8 mouse cellular contexts compared by ENCODE assay signal in genomic region chr1:191719326-191719725, GRCm38 (mm10). TPM values are rescaled to one million over a fixed set of nuclear protein-coding genes. Genes with fewer than 3 reads are reported as not detected.
DNase-seq lines count a peak whose midpoint lies in the region; ATAC-seq and TF ChIP-seq lines count a peak whose summit lies in the region.

No protein-coding gene starts in this region.

- no peak for ATAC-seq in kidney, postnatal 0 days (replicated peaks; ENCODE audit: low FRiP score, low read depth)
- no peak for ATAC-seq in neural tube, embryonic 14.5 days (ENCODE audit: low read depth)
- no peak for ATAC-seq in frontal cortex, adult (ENCODE audit: low TSS enrichment)

- peaks cover 5% of the 10 kb centered on the region for H3K36me3 ChIP-seq in heart, adult 2 months (ENCODE audit: control insufficient read depth, insufficient read depth, low read length)
- no peaks in the 10 kb centered on the region; the same call in 1 of the 2 replicates for H3K36me3 ChIP-seq in thymus, adult 2 months (ENCODE audit: control insufficient read depth, insufficient read depth, low read length)
- H3K36me3 ChIP-seq in kidney, postnatal 0 days (ENCODE audit: insufficient read depth, low read length), result peaks cover 6% of the 10 kb centered on the region
- peaks cover 10% of the 10 kb centered on the region; the same call in 1 of the 2 replicates for H3K36me3 ChIP-seq in neural tube, embryonic 14.5 days (ENCODE audit: control insufficient read depth, insufficient read depth, low read length)

- intact Hi-C loops in heart, adult 2 months (cut with DNase I), result loop anchor here (2.0 to 10.0 kb wide), 5 partner anchors 97 to 402 kb away; partner anchors contain the start of genes Dtl, Ints7, Nek2 and Nenf
- intact Hi-C loops in heart, postnatal 14 days (cut with DNase I), result loop anchor here (5.0 kb wide), 3 partner anchors 77 to 142 kb away; partner anchors contain the start of genes Dtl and Ints7

- peak overlapping the region; percentile 83 for H3K4me3 ChIP-seq in heart, adult 2 months
- peak overlapping the region; percentile 56 for H3K4me3 ChIP-seq in thymus, adult 2 months (ENCODE audit: control insufficient read depth, insufficient read depth, low read length)
- H3K4me3 ChIP-seq in kidney, postnatal 0 days (replicated peaks; ENCODE audit: low read depth, low read length), result peak overlapping the region; percentile 95
- H3K4me3 ChIP-seq in neural tube, embryonic 14.5 days (ENCODE audit: low read depth, low read length), result peak overlapping the region; percentile 98

- no peak for TF ChIP-seq EP300 in heart, adult 2 months (IDR thresholded peaks at IDR 0.05; ENCODE audit: insufficient read depth, low read depth, low read length)

- peaks cover 1% of the 10 kb centered on the region; the same call in 1 of the 2 replicates for H3K4me1 ChIP-seq in heart, adult 2 months (ENCODE audit: control insufficient read depth, insufficient read depth, low read length)
- H3K4me1 ChIP-seq in thymus, adult 2 months (replicated peaks; ENCODE audit: control insufficient read depth, insufficient read depth, low read length), result peaks cover 8% of the 10 kb centered on the region
- 0 out of 2 replicates have a peak, but pooled peaks cover 3% of the 10 kb centered on the region for H3K4me1 ChIP-seq in kidney, postnatal 0 days (replicated peaks; ENCODE audit: insufficient read depth, low read length)
- peaks cover 13% of the 10 kb centered on the region; the same call in 1 of the 2 replicates for H3K4me1 ChIP-seq in neural tube, embryonic 14.5 days (ENCODE audit: control insufficient read depth, insufficient read depth, low read length)

- peak overlapping the region; percentile 89 for H3K27ac ChIP-seq in heart, adult 2 months
- H3K27ac ChIP-seq in thymus, adult 2 months (ENCODE audit: control insufficient read depth, insufficient read depth, low read length), result no peak overlapping the region
- peak overlapping the region; percentile 96; the same call in 1 of the 2 replicates for H3K27ac ChIP-seq in kidney, postnatal 0 days
- peak overlapping the region; percentile 92 for H3K27ac ChIP-seq in neural tube, embryonic 14.5 days (ENCODE audit: low read depth, low read length)

- H3K4me2 ChIP-seq in kidney, postnatal 0 days (ENCODE audit: low read length), result peak overlapping the region; percentile 97
- H3K4me2 ChIP-seq in neural tube, embryonic 14.5 days (ENCODE audit: low read depth, low read length), result peak overlapping the region; percentile 76

- no peak for TF ChIP-seq CTCF in heart, adult 2 months (IDR thresholded peaks at IDR 0.05)
- TF ChIP-seq CTCF in thymus, adult 2 months (IDR thresholded peaks at IDR 0.05; ENCODE audit: borderline replicate concordance, control insufficient read depth, extremely low read depth, insufficient read depth, low read length, poor library complexity), result no peak
- TF ChIP-seq CTCF in kidney, postnatal 0 days (IDR thresholded peaks at IDR 0.05; ENCODE audit: low read depth), result no peak

- no peaks in the 10 kb centered on the region for H3K9me3 ChIP-seq in kidney, postnatal 0 days (replicated peaks; ENCODE audit: low read length)
- H3K9me3 ChIP-seq in neural tube, embryonic 14.5 days (ENCODE audit: control insufficient read depth, low read length), result no peaks in the 10 kb centered on the region

- WGBS in heart, adult 2 months, result 36% methylated on average over 11 of the region's 11 CpGs
- WGBS in thymus, adult 2 months, result 82% methylated on average over 11 of the region's 11 CpGs
- WGBS in kidney, postnatal 0 days, result 13% methylated on average over 11 of the region's 11 CpGs
- 5% methylated on average over 11 of the region's 11 CpGs for WGBS in neural tube, embryonic 14.5 days

- H3K9ac ChIP-seq in heart, adult 2 months (ENCODE audit: low read depth, low read length), result peak overlapping the region; percentile 97
- peak overlapping the region; percentile 83 for H3K9ac ChIP-seq in kidney, postnatal 0 days (ENCODE audit: low read depth, low read length)
- peak overlapping the region; percentile 98 for H3K9ac ChIP-seq in neural tube, embryonic 14.5 days (replicated peaks; ENCODE audit: low read depth, low read length)

- no peak for DNase-seq in heart, adult 2 months
- DNase-seq in heart, postnatal 14 days, result no peak
- no peak for DNase-seq in thymus, adult 2 months
- no peak for DNase-seq in thymus, postnatal 36 days
- no peak for DNase-seq in kidney, postnatal 0 days (ENCODE audit: low spot score)
- DNase-seq in yolk sac, embryonic 10.5 days (ENCODE audit: low spot score), result no peak

- H3K27me3 ChIP-seq in heart, adult 2 months (ENCODE audit: control insufficient read depth, insufficient read depth, low read length), result no peaks in the 10 kb centered on the region
- H3K27me3 ChIP-seq in thymus, adult 2 months (ENCODE audit: control insufficient read depth, insufficient read depth, low read length), result no peaks in the 10 kb centered on the region
- no peaks in the 10 kb centered on the region for H3K27me3 ChIP-seq in kidney, postnatal 0 days (ENCODE audit: insufficient read depth, low read length)
- H3K27me3 ChIP-seq in neural tube, embryonic 14.5 days (ENCODE audit: control insufficient read depth, insufficient read depth, low read length), result no peaks in the 10 kb centered on the region

- H3K79me2 ChIP-seq in heart, adult 2 months (replicated peaks; ENCODE audit: control insufficient read depth, insufficient read depth, low read length), result no peaks in the 10 kb centered on the region; the same call in 1 of the 2 replicates

- no peak for TF ChIP-seq POLR2A in heart, adult 2 months (IDR thresholded peaks at IDR 0.05; ENCODE audit: insufficient read depth, low read depth, low read length)
- no peak for TF ChIP-seq POLR2A in thymus, adult 2 months (IDR thresholded peaks at IDR 0.05; ENCODE audit: control insufficient read depth, extremely low read depth, insufficient read depth, low read length, poor library complexity)

RNA-seq across cellular contexts. Expression of gene Lpgat1, which starts 1.7 kb away (rescaled TPM):
- total RNA-seq in heart, adult 2 months (2021), result 100 to 1,000 TPM in 1 of 2 experiments, 10 to 100 TPM in 1; 99.1 to 119 TPM
- polyA plus RNA-seq in heart, adult 2 months (2012; rRNA removed), result 16.8 and 30.0 TPM in 2 replicates
- 10 to 100 TPM; 84.8 to 91.7 TPM for total RNA-seq in heart, postnatal 14 days (2021)
- 10.9 and 11.2 TPM in 2 replicates for polyA plus RNA-seq in thymus, adult 2 months (2012; rRNA removed)
- 36.5 and 37.1 TPM in 2 replicates for polyA plus RNA-seq in kidney, postnatal 0 days (2015; fragmentation: Nextera tagmentation; extraction: Ambion mirVana)
- 44.3 and 50.4 TPM in 2 replicates for polyA plus RNA-seq in neural tube, embryonic 14.5 days (2014; fragmentation: Nextera tagmentation; extraction: Ambion mirVana)
